Mouse (Mus musculus): ENCODE results near the gene 4933402N22Rik. TPM values are rescaled to one million over a fixed set of nuclear protein-coding genes. Genes with fewer than 3 reads are reported as not detected.
"Not testable (repeated sequence)": the region's sequence is repeated elsewhere in the genome, so short reads cannot be mapped to it uniquely, and the experiment has no call there.

4933402N22Rik gene
- total RNA-seq (2014; rRNA removed) (not detected in 2 replicates), polyA plus RNA-seq (2015; fragmentation: Nextera tagmentation; extraction: Ambion mirVana) (not detected in 2 replicates)

DNA sequence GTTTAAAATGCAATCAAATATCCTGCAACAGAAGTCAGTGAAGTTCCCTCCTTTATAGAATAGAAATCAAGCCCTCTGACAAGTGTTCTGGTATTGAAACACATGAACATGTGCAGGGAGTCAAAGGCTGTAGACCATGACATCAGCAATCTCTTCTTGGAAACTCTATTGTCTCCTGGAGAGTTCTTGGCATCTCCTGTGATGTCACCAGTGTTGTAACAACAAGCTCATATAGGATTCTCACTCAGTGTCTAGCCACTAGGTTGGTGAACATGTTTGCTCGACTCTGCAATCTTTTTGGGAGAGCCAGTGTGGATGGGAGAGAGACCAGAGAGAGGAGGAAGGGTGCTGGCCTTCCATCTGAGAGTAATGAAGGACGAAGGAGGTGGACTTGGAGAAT is at the start of gene 4933402N22Rik:
Gene 4933402N22Rik, plus strand, starts transcription at position 301 of the 400 bp plus-strand sequence.
- DNase-seq (ENCODE audit: low spot score); H3K36me3 ChIP-seq (ENCODE audit: insufficient read depth, low read length); H3K27ac ChIP-seq; H3K4me2 ChIP-seq (ENCODE audit: low read depth, low read length); H3K4me3 ChIP-seq (ENCODE audit: low read length); H3K9me3 ChIP-seq (ENCODE audit: low read length); H3K9ac ChIP-seq (replicated peaks; ENCODE audit: low read length); ATAC-seq; H3K27me3 ChIP-seq (ENCODE audit: insufficient read depth, low read length); H3K4me1 ChIP-seq (ENCODE audit: insufficient read depth, low read length): not testable (repeated sequence)
- no CpG with 5 or more reads among the region's 2 CpGs for WGBS

DNA sequence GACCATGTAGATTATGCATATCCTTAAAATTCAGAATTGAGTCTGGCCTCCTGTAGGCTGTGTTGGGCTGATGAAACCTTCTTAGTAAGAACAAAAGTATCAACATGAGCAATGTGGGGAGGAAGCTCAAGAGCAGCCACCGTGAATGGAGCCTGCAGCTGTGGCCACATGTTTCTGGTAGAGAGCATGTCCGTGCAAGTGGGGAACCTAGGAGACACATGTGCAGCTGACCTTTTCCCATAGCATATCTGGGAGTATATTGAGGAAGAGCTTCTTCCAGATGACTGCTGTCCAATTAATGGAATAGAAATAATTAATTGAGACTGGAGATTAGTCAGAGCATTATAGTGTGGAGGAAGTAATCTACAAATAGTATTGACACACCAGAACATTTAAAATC is 5.9 kb downstream of the 4933402N22Rik start:
- H3K9ac ChIP-seq (replicated peaks; ENCODE audit: low read length); H3K4me3 ChIP-seq (ENCODE audit: low read length); H3K9me3 ChIP-seq (ENCODE audit: low read length); H3K4me1 ChIP-seq (ENCODE audit: insufficient read depth, low read length); ATAC-seq; H3K36me3 ChIP-seq (ENCODE audit: insufficient read depth, low read length); H3K27ac ChIP-seq; H3K27me3 ChIP-seq (ENCODE audit: insufficient read depth, low read length); DNase-seq (ENCODE audit: low spot score); H3K4me2 ChIP-seq (ENCODE audit: low read depth, low read length): not testable (repeated sequence)
- 77% methylated on average over 2 of the region's 2 CpGs for WGBS

Other genes with a start within 250 kb of the 4933402N22Rik start
- not detected in 2 replicates for gene Gm8922, start 236.1 kb upstream of the 4933402N22Rik start, total RNA-seq (2014; rRNA removed)
- not detected in 2 replicates for gene Gm8922, start 236.1 kb upstream of the 4933402N22Rik start, polyA plus RNA-seq (2015; fragmentation: Nextera tagmentation; extraction: Ambion mirVana)
- not detected in 2 replicates for gene Gm8926, start 147.5 kb upstream of the 4933402N22Rik start, total RNA-seq (2014; rRNA removed)
- gene Gm8926, start 147.5 kb upstream of the 4933402N22Rik start, polyA plus RNA-seq (2015; fragmentation: Nextera tagmentation; extraction: Ambion mirVana): not detected in 2 replicates
- not detected in 2 replicates for gene Gm6465, start 72.5 kb upstream of the 4933402N22Rik start, total RNA-seq (2014; rRNA removed)
- gene Gm6465, start 72.5 kb upstream of the 4933402N22Rik start, polyA plus RNA-seq (2015; fragmentation: Nextera tagmentation; extraction: Ambion mirVana): not detected in 2 replicates